Comparison of ENCODE assay signal across 9 mouse cellular contexts in the genomic region with DNA sequence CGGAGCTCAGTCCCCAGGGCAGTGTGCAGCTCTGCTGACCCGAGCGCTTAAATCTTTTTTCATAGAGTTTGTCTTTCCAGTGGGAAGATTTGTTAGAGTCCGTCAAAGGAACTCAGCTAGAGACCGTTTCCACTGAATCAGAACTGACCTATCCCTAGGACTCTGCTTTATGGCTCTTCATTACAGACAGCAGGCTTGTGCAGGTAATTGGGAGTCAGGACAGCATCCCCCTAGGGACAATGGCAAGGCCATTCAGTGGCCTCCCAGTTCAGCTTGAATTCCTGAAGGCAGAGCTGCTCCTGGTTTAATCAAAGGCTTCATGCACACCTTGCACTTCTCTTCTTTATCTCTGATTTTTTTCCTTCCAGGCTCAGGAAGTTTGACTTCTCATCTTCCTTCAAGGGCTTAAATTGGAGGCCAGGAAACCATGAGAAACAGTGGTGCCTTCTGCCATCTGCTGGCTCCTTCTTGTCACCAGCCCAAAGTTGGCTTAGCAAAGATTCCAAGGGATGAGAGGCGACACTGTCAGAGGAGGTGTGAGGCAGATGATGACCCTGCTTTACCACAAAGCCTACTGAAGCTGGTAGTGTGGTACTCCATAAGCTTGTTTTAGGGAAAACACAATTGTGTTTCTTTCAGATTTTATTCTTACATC.
A peak's percentile ranks its signal among the peaks of the same experiment; 100 is the strongest.
DNase-seq lines count a peak whose midpoint lies in the region; ATAC-seq and TF ChIP-seq lines count a peak whose summit lies in the region.
"Had no signal": no experiment of that assay in that cellular context is flagged by ENCODE, and none has a peak within 500 bp of the region (broad histone marks: within the 10 kb centered on the region; RNA-seq: fewer than 3 reads in every experiment).

No protein-coding gene starts in this region.

- DNase-seq in kidney, adult 18-20 months, result peak; percentile 48
- DNase-seq in cerebellum, adult 11 months, result peak; percentile 54
- DNase-seq in forebrain, postnatal 0 days, result peak; percentile 77
- peak; percentile 62 for DNase-seq in left cerebral cortex, adult 18-20 months (ENCODE audit: low spot score in 2 of 2)
- peak; percentile 60 for DNase-seq in retina, postnatal 1 day
- DNase-seq in ovary, postnatal 14 days (ENCODE audit: low spot score), result no peak
- DNase-seq in spleen, adult 18-20 months, result no peak

- H3K27me3 ChIP-seq in kidney, embryonic 14.5 days (ENCODE audit: control insufficient read depth, insufficient read depth, low read length), result no peaks in the 10 kb centered on the region
- H3K27me3 ChIP-seq in forebrain, postnatal 0 days (ENCODE audit: insufficient read depth, low read length), result no peaks in the 10 kb centered on the region
- H3K27me3 ChIP-seq: liver, embryonic 15.5 days had no signal

- WGBS in kidney, embryonic 14.5 days, result 60% methylated on average over 6 of the region's 6 CpGs
- 56% methylated on average over 6 of the region's 6 CpGs for WGBS in forebrain, postnatal 0 days

- TF ChIP-seq CTCF in forebrain, postnatal 0 days (IDR thresholded peaks at IDR 0.05; ENCODE audit: low read depth), result peak; percentile 86

- H3K4me2 ChIP-seq in kidney, embryonic 14.5 days (replicated peaks; ENCODE audit: low read depth, low read length), result no peak overlapping the region
- no peak overlapping the region for H3K4me2 ChIP-seq in forebrain, postnatal 0 days (ENCODE audit: low read depth)
- H3K4me2 ChIP-seq: liver, embryonic 15.5 days had no signal

- H3K9ac ChIP-seq in kidney, embryonic 14.5 days (ENCODE audit: low read depth, low read length), result no peak overlapping the region
- no peak overlapping the region for H3K9ac ChIP-seq in forebrain, postnatal 0 days
- H3K9ac ChIP-seq: liver, embryonic 15.5 days had no signal

- H3K4me3 ChIP-seq in kidney, embryonic 14.5 days (ENCODE audit: low read length), result no peak overlapping the region
- H3K4me3 ChIP-seq in forebrain, postnatal 0 days (ENCODE audit: low read depth, low read length), result no peak overlapping the region
- H3K4me3 ChIP-seq: liver, embryonic 15.5 days had no signal

- H3K9me3 ChIP-seq in kidney, embryonic 14.5 days (ENCODE audit: control insufficient read depth, low read length), result no peaks in the 10 kb centered on the region
- H3K9me3 ChIP-seq in forebrain, postnatal 0 days (ENCODE audit: low read length), result no peaks in the 10 kb centered on the region
- H3K9me3 ChIP-seq: liver, embryonic 15.5 days had no signal

- H3K4me1 ChIP-seq in kidney, embryonic 14.5 days (ENCODE audit: control insufficient read depth, insufficient read depth, low read length), result no peaks in the 10 kb centered on the region
- H3K4me1 ChIP-seq in forebrain, postnatal 0 days (ENCODE audit: insufficient read depth), result no peaks in the 10 kb centered on the region
- H3K4me1 ChIP-seq: liver, embryonic 15.5 days had no signal

- no peak overlapping the region for H3K27ac ChIP-seq in kidney, embryonic 14.5 days (ENCODE audit: low read depth, low read length)
- H3K27ac ChIP-seq in forebrain, postnatal 0 days (ENCODE audit: low read depth, low read length), result no peak overlapping the region
- H3K27ac ChIP-seq: liver, embryonic 15.5 days had no signal

- no peaks in the 10 kb centered on the region for H3K36me3 ChIP-seq in kidney, embryonic 14.5 days (ENCODE audit: control insufficient read depth, insufficient read depth, low read length)
- H3K36me3 ChIP-seq in forebrain, postnatal 0 days (ENCODE audit: insufficient read depth), result no peaks in the 10 kb centered on the region
- H3K36me3 ChIP-seq: liver, embryonic 15.5 days had no signal

- no peak for ATAC-seq in kidney, embryonic 14.5 days (ENCODE audit: low FRiP score, low TSS enrichment)
- peak; percentile 74 for ATAC-seq in forebrain, postnatal 0 days

Comparison
In these comparisons a context has a peak if more than half of its experiments do, and no peak if none do; other contexts are left out.
1. DNase-seq: peak in kidney, adult 18-20 months (single experiment), cerebellum, adult 11 months (single experiment), forebrain, postnatal 0 days (single experiment), left cerebral cortex, adult 18-20 months (2 of 2) and retina, postnatal 1 day (single experiment); none in ovary, postnatal 14 days (single experiment) and spleen, adult 18-20 months (0 of 2).